Mouse (Mus musculus): ENCODE data around the gene Lpar5.

- no peak for TF ChIP-seq CTCF (IDR thresholded peaks at IDR 0.05; ENCODE audit: borderline replicate concordance, extremely low read depth, insufficient read depth, insufficient read length)
- TF ChIP-seq POLR2A (IDR thresholded peaks at IDR 0.05; ENCODE audit: borderline replicate concordance, extremely low read depth, insufficient read depth, insufficient read length, poor library complexity, severe bottlenecking), result no peak
Observed at GRCm38 (mm10) chr6:125061493-125061892, 6.2 kb upstream of the Lpar5 start.
